Mouse (Mus musculus): ENCODE measurements around the gene Hectd4. TPM values are rescaled to one million over a fixed set of nuclear protein-coding genes. Genes with fewer than 3 reads are reported as not detected.

Hectd4 gene
- polyA plus RNA-seq, 1 experiment from 2014 or later: 2.2 TPM

DNA sequence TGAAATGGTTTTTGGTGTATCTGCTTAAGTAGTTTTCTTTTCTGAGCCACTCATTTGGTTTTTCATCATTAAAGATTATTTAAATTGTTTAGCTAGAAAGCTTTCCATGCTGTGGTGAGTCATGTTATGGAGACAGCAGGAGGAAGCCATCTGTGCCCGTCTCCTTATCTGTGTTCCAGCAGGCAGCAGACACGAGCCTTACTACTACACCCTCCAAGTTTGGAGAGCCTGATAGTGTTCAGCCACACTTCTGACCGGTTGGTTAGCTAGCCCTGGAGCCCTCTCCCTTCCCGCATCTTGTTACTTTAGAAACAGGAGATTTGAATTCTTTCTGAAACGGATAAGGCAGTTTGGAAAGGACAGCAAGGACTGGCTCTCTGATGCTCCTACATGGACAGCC, 16.2 kb downstream of the Hectd4 start:
- 38% methylated on average over 5 of the region's 5 CpGs for WGBS
- H3K4me2 ChIP-seq (replicated peaks; ENCODE audit: low read depth): no peak overlapping the region
- no peak overlapping the region for H3K4me3 ChIP-seq (ENCODE audit: low read depth, low read length)
- no peak overlapping the region for H3K9ac ChIP-seq (ENCODE audit: low read depth, low read length)
- no peaks in the 10 kb centered on the region for H3K36me3 ChIP-seq (ENCODE audit: control insufficient read depth, insufficient read depth)
- TF ChIP-seq CTCF (IDR thresholded peaks at IDR 0.05; ENCODE audit: low read depth): no peak
- H3K27ac ChIP-seq (ENCODE audit: low read depth, low read length): no peak overlapping the region
- no peaks in the 10 kb centered on the region for H3K9me3 ChIP-seq (ENCODE audit: control insufficient read depth)
- H3K4me1 ChIP-seq (replicated peaks; ENCODE audit: control insufficient read depth, insufficient read depth, low read length): no peaks in the 10 kb centered on the region
- no peaks in the 10 kb centered on the region for H3K27me3 ChIP-seq (replicated peaks; ENCODE audit: control insufficient read depth, insufficient read depth, low read length)
- ATAC-seq: no peak

DNA sequence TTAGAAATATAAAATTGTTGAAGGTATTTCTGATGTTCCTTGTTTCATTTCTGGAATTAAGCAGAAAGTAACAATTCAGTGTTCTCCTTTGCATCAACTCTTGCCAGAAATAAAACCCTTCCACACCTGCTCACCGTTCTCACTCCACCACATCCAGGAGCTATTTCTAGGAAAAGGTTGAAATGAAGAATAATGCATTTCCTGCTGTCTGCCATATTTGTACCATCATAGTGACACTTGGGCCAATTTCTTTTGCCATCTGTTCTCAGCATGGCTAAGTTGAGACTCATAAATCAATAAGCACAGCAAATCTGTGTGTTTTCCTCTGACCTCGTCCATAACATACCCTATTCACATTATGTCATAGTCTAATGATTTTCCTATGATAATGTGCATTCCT, 18.2 kb downstream of the Hectd4 start:
- H3K9me3 ChIP-seq (ENCODE audit: control insufficient read depth): no peaks in the 10 kb centered on the region
- H3K9ac ChIP-seq (ENCODE audit: low read depth, low read length): no peak overlapping the region
- WGBS: 69% methylated on average over 2 of the region's 2 CpGs
- no peak overlapping the region for H3K27ac ChIP-seq (ENCODE audit: low read depth, low read length)
- ATAC-seq: no peak
- no peaks in the 10 kb centered on the region for H3K4me1 ChIP-seq (replicated peaks; ENCODE audit: control insufficient read depth, insufficient read depth, low read length)
- no peaks in the 10 kb centered on the region for H3K27me3 ChIP-seq (replicated peaks; ENCODE audit: control insufficient read depth, insufficient read depth, low read length)
- H3K4me2 ChIP-seq (replicated peaks; ENCODE audit: low read depth): no peak overlapping the region
- no peak overlapping the region for H3K4me3 ChIP-seq (ENCODE audit: low read depth, low read length)
- TF ChIP-seq CTCF (IDR thresholded peaks at IDR 0.05; ENCODE audit: low read depth): no peak
- H3K36me3 ChIP-seq (ENCODE audit: control insufficient read depth, insufficient read depth): no peaks in the 10 kb centered on the region

DNA sequence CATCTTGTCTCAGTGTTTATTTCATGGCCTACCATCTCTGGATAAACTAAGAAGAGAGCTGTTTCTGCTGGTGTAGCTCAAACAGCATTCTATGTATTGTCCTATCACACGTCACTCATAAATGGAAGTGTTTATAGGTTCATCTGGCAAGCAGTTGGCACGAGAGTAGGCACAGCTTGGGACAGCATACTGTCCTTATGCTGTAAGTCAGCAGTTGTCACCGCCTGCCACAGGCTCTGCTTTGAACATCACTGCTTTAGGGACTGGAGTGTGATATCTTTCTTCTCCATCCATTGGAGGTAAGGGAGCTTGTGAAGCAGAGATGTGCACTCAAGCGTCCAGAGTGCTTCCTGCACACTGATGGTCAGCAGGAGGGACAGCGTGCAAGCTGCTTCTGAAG, 19.8 kb downstream of the Hectd4 start:
- Histone ChIP-seq H3K36me3 (ENCODE audit: control insufficient read depth, insufficient read depth) (no peaks in the 10 kb centered on the region), H3K9me3 (ENCODE audit: control insufficient read depth) (no peaks in the 10 kb centered on the region), H3K4me3 (ENCODE audit: low read depth, low read length) (no peak overlapping the region), H3K9ac (ENCODE audit: low read depth, low read length) (no peak overlapping the region), H3K4me1 (replicated peaks; ENCODE audit: control insufficient read depth, insufficient read depth, low read length) (no peaks in the 10 kb centered on the region), H3K27ac (ENCODE audit: low read depth, low read length) (no peak overlapping the region), H3K4me2 (replicated peaks; ENCODE audit: low read depth) (no peak overlapping the region), H3K27me3 (replicated peaks; ENCODE audit: control insufficient read depth, insufficient read depth, low read length) (no peaks in the 10 kb centered on the region)
- WGBS: 73% methylated on average over 5 of the region's 5 CpGs
- no peak for ATAC-seq
- no peak for TF ChIP-seq CTCF (IDR thresholded peaks at IDR 0.05; ENCODE audit: low read depth)

DNA sequence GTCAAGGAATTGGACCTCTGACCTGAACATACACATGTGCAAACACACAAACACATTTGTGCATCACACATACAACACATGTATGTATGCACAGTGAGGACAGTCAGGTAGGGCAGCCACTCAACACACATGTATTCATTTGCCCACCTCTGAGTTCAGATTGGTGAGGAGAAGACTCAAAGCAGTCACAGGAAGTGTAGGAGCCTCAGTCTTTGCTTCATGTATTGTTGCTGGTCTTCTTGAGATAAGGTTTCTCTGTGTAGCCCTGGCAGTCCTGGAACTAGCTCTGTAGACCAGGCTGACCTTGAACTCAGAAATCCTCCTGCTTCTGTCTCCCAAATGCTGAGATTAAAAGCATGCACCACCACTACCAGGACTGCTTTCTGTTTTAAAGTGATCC, 21.2 kb downstream of the Hectd4 start:
- H3K4me2 ChIP-seq (replicated peaks; ENCODE audit: low read depth): no peak overlapping the region
- no peak for TF ChIP-seq CTCF (IDR thresholded peaks at IDR 0.05; ENCODE audit: low read depth)
- no peaks in the 10 kb centered on the region for H3K27me3 ChIP-seq (replicated peaks; ENCODE audit: control insufficient read depth, insufficient read depth, low read length)
- H3K9ac ChIP-seq (ENCODE audit: low read depth, low read length): no peak overlapping the region
- no peaks in the 10 kb centered on the region for H3K9me3 ChIP-seq (ENCODE audit: control insufficient read depth)
- H3K27ac ChIP-seq (ENCODE audit: low read depth, low read length): no peak overlapping the region
- ATAC-seq: no peak
- no peak overlapping the region for H3K4me3 ChIP-seq (ENCODE audit: low read depth, low read length)
- no peaks in the 10 kb centered on the region for H3K4me1 ChIP-seq (replicated peaks; ENCODE audit: control insufficient read depth, insufficient read depth, low read length)
- H3K36me3 ChIP-seq (ENCODE audit: control insufficient read depth, insufficient read depth): no peaks in the 10 kb centered on the region

DNA sequence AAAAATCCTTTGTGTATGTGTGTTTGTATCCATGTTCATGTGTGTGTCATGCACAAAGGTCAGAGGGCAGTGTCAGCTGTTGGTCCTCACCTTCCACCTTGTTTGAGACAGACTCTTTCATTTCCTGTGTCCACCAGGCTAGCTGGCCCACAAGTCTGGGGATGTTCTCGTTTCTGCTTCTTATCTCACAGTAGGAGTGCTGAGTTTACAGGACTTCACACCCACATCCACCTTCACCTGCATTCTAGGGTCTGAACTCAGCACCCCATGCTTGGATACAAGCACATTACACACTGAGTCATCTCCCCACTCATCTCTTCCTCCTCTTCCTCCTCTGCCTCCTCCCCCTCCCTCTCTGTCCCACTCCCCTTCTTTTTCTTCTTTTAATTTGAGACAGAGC, 22.2 kb downstream of the Hectd4 start:
- Histone ChIP-seq H3K27me3 (replicated peaks; ENCODE audit: control insufficient read depth, insufficient read depth, low read length) (no peaks in the 10 kb centered on the region), H3K9ac (ENCODE audit: low read depth, low read length) (no peak overlapping the region), H3K4me1 (replicated peaks; ENCODE audit: control insufficient read depth, insufficient read depth, low read length) (no peaks in the 10 kb centered on the region), H3K9me3 (ENCODE audit: control insufficient read depth) (no peaks in the 10 kb centered on the region), H3K36me3 (ENCODE audit: control insufficient read depth, insufficient read depth) (no peaks in the 10 kb centered on the region), H3K4me3 (ENCODE audit: low read depth, low read length) (no peak overlapping the region), H3K27ac (ENCODE audit: low read depth, low read length) (no peak overlapping the region), H3K4me2 (replicated peaks; ENCODE audit: low read depth) (no peak overlapping the region)
- no peak for TF ChIP-seq CTCF (IDR thresholded peaks at IDR 0.05; ENCODE audit: low read depth)
- WGBS: 13% methylated on average over 1 of the region's 1 CpGs
- ATAC-seq: no peak

DNA sequence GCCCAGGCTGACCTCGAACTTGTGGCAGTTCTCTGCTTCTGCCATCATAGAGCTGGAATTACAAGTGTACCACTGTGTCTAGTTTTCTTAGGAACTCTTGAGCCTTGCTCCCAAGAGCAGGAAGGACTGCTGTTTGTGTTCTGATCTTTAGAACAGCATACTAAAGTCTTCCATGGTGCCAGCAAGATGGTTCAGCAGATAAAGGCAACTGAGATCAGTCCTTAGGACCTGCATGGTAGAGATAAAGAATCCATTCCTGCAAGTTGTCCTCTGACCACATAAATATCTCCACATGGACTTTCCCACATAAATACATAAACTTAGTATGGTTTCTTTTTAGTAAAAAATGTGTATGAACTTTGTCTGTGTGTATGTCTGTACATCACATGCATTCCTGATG, 22.7 kb downstream of the Hectd4 start:
- ATAC-seq: no peak
- Histone ChIP-seq H3K27me3 (replicated peaks; ENCODE audit: control insufficient read depth, insufficient read depth, low read length) (no peaks in the 10 kb centered on the region), H3K36me3 (ENCODE audit: control insufficient read depth, insufficient read depth) (no peaks in the 10 kb centered on the region), H3K27ac (ENCODE audit: low read depth, low read length) (no peak overlapping the region), H3K4me3 (ENCODE audit: low read depth, low read length) (no peak overlapping the region), H3K4me1 (replicated peaks; ENCODE audit: control insufficient read depth, insufficient read depth, low read length) (no peaks in the 10 kb centered on the region), H3K4me2 (replicated peaks; ENCODE audit: low read depth) (no peak overlapping the region), H3K9ac (ENCODE audit: low read depth, low read length) (no peak overlapping the region), H3K9me3 (ENCODE audit: control insufficient read depth) (no peaks in the 10 kb centered on the region)
- 91% methylated on average over 1 of the region's 1 CpGs for WGBS
- no peak for TF ChIP-seq CTCF (IDR thresholded peaks at IDR 0.05; ENCODE audit: low read depth)

DNA sequence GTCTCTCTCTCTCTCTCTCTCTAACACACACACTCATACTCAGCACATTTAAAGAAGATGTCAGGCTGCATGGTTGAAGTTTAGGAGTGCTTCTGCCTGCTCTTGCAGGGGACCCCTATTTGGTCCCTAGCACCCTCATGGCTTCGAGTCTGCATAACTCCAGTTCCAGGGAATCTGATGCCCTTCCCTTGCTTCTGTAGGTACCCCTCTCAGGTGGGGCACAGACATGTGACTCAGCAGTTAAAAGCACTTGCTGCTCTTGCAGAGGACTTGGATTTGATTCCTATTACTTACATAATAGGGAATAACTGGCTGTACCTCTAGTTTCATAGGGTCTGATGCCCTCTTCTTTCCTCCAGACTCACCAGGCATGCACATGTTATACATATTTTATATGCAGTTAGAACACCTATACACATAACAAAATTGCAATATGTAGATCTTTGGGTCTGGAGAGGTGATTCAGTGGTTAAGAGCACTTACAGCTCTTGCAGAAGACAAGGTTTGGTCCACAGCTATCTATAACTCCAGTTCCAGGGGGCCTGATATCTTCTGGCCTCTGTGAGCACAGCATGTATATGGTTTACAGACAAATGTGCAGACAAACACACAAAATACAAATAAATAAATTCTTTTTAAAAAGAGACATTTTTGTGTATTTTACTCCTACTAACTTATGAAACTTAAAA, 23.8 kb downstream of the Hectd4 start:
- Histone ChIP-seq H3K27ac (ENCODE audit: low read depth, low read length) (no peak overlapping the region), H3K9me3 (ENCODE audit: control insufficient read depth) (no peaks in the 10 kb centered on the region), H3K4me1 (replicated peaks; ENCODE audit: control insufficient read depth, insufficient read depth, low read length) (no peaks in the 10 kb centered on the region), H3K4me3 (ENCODE audit: low read depth, low read length) (no peak overlapping the region), H3K4me2 (replicated peaks; ENCODE audit: low read depth) (no peak overlapping the region), H3K27me3 (replicated peaks; ENCODE audit: control insufficient read depth, insufficient read depth, low read length) (no peaks in the 10 kb centered on the region), H3K9ac (ENCODE audit: low read depth, low read length) (no peak overlapping the region), H3K36me3 (ENCODE audit: control insufficient read depth, insufficient read depth) (no peaks in the 10 kb centered on the region)
- ATAC-seq: no peak
- 84% methylated on average over 1 of the region's 1 CpGs for WGBS
- TF ChIP-seq CTCF (IDR thresholded peaks at IDR 0.05; ENCODE audit: low read depth): no peak

Measured in intestine, postnatal 0 days (tissue).